Mouse (Mus musculus): ENCODE data around the gene 9130230L23Rik. TPM values are rescaled to one million over a fixed set of nuclear protein-coding genes. Genes with fewer than 3 reads are reported as not detected.

Gene 9130230L23Rik
- polyA plus RNA-seq, 1 experiment: not detected

GRCm38 (mm10) chr5:66013999-66014398 lies 9.9 kb upstream of the 9130230L23Rik start:
- no peak overlapping the region for H3K4me3 ChIP-seq (replicated peaks)
- peaks cover under 1% of the 10 kb centered on the region; the same call in 1 of the 2 replicates for H3K36me3 ChIP-seq (ENCODE audit: control insufficient read depth)
- no peaks in the 10 kb centered on the region for H3K4me1 ChIP-seq (ENCODE audit: control insufficient read depth)
- H3K27me3 ChIP-seq (ENCODE audit: control insufficient read depth): no peaks in the 10 kb centered on the region
- TF ChIP-seq TAL1 (IDR thresholded peaks at IDR 0.05; ENCODE audit: low read length) (no peak), GATA1 (IDR thresholded peaks at IDR 0.05; ENCODE audit: low read length) (no peak)
- peaks cover under 1% of the 10 kb centered on the region; the same call in 1 of the 2 replicates for H3K9me3 ChIP-seq (ENCODE audit: control insufficient read depth, low read length)

- H3K4me1 ChIP-seq (ENCODE audit: control insufficient read depth): no peaks in the 10 kb centered on the region
- TF ChIP-seq TAL1 (IDR thresholded peaks at IDR 0.05; ENCODE audit: low read length): no peak
- TF ChIP-seq GATA1 (IDR thresholded peaks at IDR 0.05; ENCODE audit: low read length): no peak
- no peaks in the 10 kb centered on the region for H3K27me3 ChIP-seq (ENCODE audit: control insufficient read depth)
- H3K4me3 ChIP-seq (replicated peaks): no peak overlapping the region
- no peaks in the 10 kb centered on the region for H3K36me3 ChIP-seq (ENCODE audit: control insufficient read depth)
- H3K9me3 ChIP-seq (ENCODE audit: control insufficient read depth, low read length): no peaks in the 10 kb centered on the region
These were observed 4.3 kb upstream of the 9130230L23Rik start for GRCm38 (mm10) chr5:66008245-66008967.

GRCm38 (mm10) chr5:66005041-66005678 lies 1.1 kb upstream of the 9130230L23Rik start:
- TF ChIP-seq GATA1 (IDR thresholded peaks at IDR 0.05; ENCODE audit: low read length): no peak
- no peak for TF ChIP-seq TAL1 (IDR thresholded peaks at IDR 0.05; ENCODE audit: low read length)
- no peak overlapping the region for H3K4me3 ChIP-seq (replicated peaks)

GRCm38 (mm10) chr5:66001232-66001631 lies 2.9 kb downstream of the 9130230L23Rik start:
- no peaks in the 10 kb centered on the region for H3K36me3 ChIP-seq (ENCODE audit: control insufficient read depth)
- H3K9me3 ChIP-seq (ENCODE audit: control insufficient read depth, low read length): no peaks in the 10 kb centered on the region
- no peak overlapping the region for H3K4me3 ChIP-seq (replicated peaks)
- TF ChIP-seq GATA1 (IDR thresholded peaks at IDR 0.05; ENCODE audit: low read length) (no peak), TAL1 (IDR thresholded peaks at IDR 0.05; ENCODE audit: low read length) (no peak)
- H3K4me1 ChIP-seq (ENCODE audit: control insufficient read depth): no peaks in the 10 kb centered on the region
- H3K27me3 ChIP-seq (ENCODE audit: control insufficient read depth): no peaks in the 10 kb centered on the region

More at GRCm38 (mm10) chr5:66005041-66005678, 1.1 kb upstream of the 9130230L23Rik start:
- no peaks in the 10 kb centered on the region for H3K4me1 ChIP-seq (ENCODE audit: control insufficient read depth)
- H3K9me3 ChIP-seq (ENCODE audit: control insufficient read depth, low read length): no peaks in the 10 kb centered on the region
- no peaks in the 10 kb centered on the region for H3K27me3 ChIP-seq (ENCODE audit: control insufficient read depth)
- no peaks in the 10 kb centered on the region for H3K36me3 ChIP-seq (ENCODE audit: control insufficient read depth)

- no peaks in the 10 kb centered on the region for H3K9me3 ChIP-seq (ENCODE audit: control insufficient read depth, low read length)
- TF ChIP-seq TAL1 (IDR thresholded peaks at IDR 0.05; ENCODE audit: low read length) (no peak), GATA1 (IDR thresholded peaks at IDR 0.05; ENCODE audit: low read length) (no peak)
- no peaks in the 10 kb centered on the region for H3K4me1 ChIP-seq (ENCODE audit: control insufficient read depth)
- no peaks in the 10 kb centered on the region for H3K27me3 ChIP-seq (ENCODE audit: control insufficient read depth)
- H3K4me3 ChIP-seq (replicated peaks): no peak overlapping the region
- no peaks in the 10 kb centered on the region for H3K36me3 ChIP-seq (ENCODE audit: control insufficient read depth)
These were observed 3.4 kb downstream of the 9130230L23Rik start for GRCm38 (mm10) chr5:66000567-66001125.

- no peaks in the 10 kb centered on the region for H3K9me3 ChIP-seq (ENCODE audit: control insufficient read depth, low read length)
- no peak overlapping the region for H3K4me3 ChIP-seq (replicated peaks)
- no peaks in the 10 kb centered on the region for H3K4me1 ChIP-seq (ENCODE audit: control insufficient read depth)
- H3K36me3 ChIP-seq (ENCODE audit: control insufficient read depth): no peaks in the 10 kb centered on the region
- TF ChIP-seq TAL1 (IDR thresholded peaks at IDR 0.05; ENCODE audit: low read length): no peak
- TF ChIP-seq GATA1 (IDR thresholded peaks at IDR 0.05; ENCODE audit: low read length): no peak
- H3K27me3 ChIP-seq (ENCODE audit: control insufficient read depth): no peaks in the 10 kb centered on the region
These were observed 4.0 kb downstream of the 9130230L23Rik start for GRCm38 (mm10) chr5:66000074-66000473.

GRCm38 (mm10) chr5:65999106-65999505 lies 5.0 kb downstream of the 9130230L23Rik start:
- no peak overlapping the region for H3K4me3 ChIP-seq (replicated peaks)
- TF ChIP-seq TAL1 (IDR thresholded peaks at IDR 0.05; ENCODE audit: low read length) (no peak), GATA1 (IDR thresholded peaks at IDR 0.05; ENCODE audit: low read length) (no peak)
- no peaks in the 10 kb centered on the region for H3K27me3 ChIP-seq (ENCODE audit: control insufficient read depth)
- H3K9me3 ChIP-seq (ENCODE audit: control insufficient read depth, low read length): no peaks in the 10 kb centered on the region
- no peaks in the 10 kb centered on the region for H3K4me1 ChIP-seq (ENCODE audit: control insufficient read depth)
- no peaks in the 10 kb centered on the region for H3K36me3 ChIP-seq (ENCODE audit: control insufficient read depth)

- TF ChIP-seq GATA1 (IDR thresholded peaks at IDR 0.05; ENCODE audit: low read length): no peak
- no peak for TF ChIP-seq TAL1 (IDR thresholded peaks at IDR 0.05; ENCODE audit: low read length)
- H3K4me1 ChIP-seq (ENCODE audit: control insufficient read depth): no peaks in the 10 kb centered on the region
- H3K9me3 ChIP-seq (ENCODE audit: control insufficient read depth, low read length): no peaks in the 10 kb centered on the region
- no peaks in the 10 kb centered on the region for H3K27me3 ChIP-seq (ENCODE audit: control insufficient read depth)
- H3K4me3 ChIP-seq (replicated peaks): no peak overlapping the region
- no peaks in the 10 kb centered on the region for H3K36me3 ChIP-seq (ENCODE audit: control insufficient read depth)
These were observed 6.3 kb downstream of the 9130230L23Rik start for GRCm38 (mm10) chr5:65997813-65998212.

GRCm38 (mm10) chr5:65994643-65995042 lies 9.4 kb downstream of the 9130230L23Rik start:
- H3K9me3 ChIP-seq (ENCODE audit: control insufficient read depth, low read length): no peaks in the 10 kb centered on the region
- TF ChIP-seq GATA1 (IDR thresholded peaks at IDR 0.05; ENCODE audit: low read length): no peak
- no peak for TF ChIP-seq TAL1 (IDR thresholded peaks at IDR 0.05; ENCODE audit: low read length)
- H3K27me3 ChIP-seq (ENCODE audit: control insufficient read depth): no peaks in the 10 kb centered on the region
- H3K36me3 ChIP-seq (ENCODE audit: control insufficient read depth): no peaks in the 10 kb centered on the region
- H3K4me1 ChIP-seq (ENCODE audit: control insufficient read depth): peaks cover 3% of the 10 kb centered on the region; the same call in 1 of the 2 replicates
- H3K4me3 ChIP-seq (replicated peaks): no peak overlapping the region
